Mouse (Mus musculus): ENCODE measurements at regions not wholly inside any gene's neighbourhood (a gene's known extent, or its start where the extent isn't known, plus 50 kb on each side); places are given as distances from the start of the nearest gene placed in this dataset.

DNA sequence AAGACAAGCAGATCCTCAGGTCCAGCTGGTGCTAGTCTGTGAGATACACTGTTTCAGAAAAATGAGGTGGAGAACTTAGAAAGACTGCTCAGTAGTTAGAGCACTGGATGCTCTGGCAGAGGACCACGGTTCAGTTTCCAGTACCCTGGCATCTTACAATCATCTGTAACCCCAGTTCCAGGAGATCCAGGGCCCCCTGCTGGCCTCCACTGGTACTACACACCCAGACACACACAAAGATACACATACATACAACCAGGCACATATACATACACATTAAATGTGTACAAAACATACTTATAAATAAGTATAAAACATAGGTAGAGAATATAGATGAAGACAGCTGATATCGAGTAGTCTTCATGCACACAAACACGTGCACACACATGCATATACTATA is 97.4 kb upstream of the Supt20 start:
- Histone ChIP-seq H3K9ac (ENCODE audit: low read length) (no peak overlapping the region), H3K4me1 (ENCODE audit: control insufficient read depth, insufficient read depth, low read length) (no peaks in the 10 kb centered on the region), H3K9me3 (ENCODE audit: control insufficient read depth, low read length) (no peaks in the 10 kb centered on the region), H3K4me3 (ENCODE audit: low read depth, low read length) (no peak overlapping the region), H3K27me3 (ENCODE audit: control insufficient read depth, insufficient read depth, low read length) (no peaks in the 10 kb centered on the region), H3K27ac (replicated peaks; ENCODE audit: low read depth, low read length) (no peak overlapping the region), H3K4me2 (ENCODE audit: low read depth, severe bottlenecking) (no peak overlapping the region), H3K36me3 (ENCODE audit: control insufficient read depth, insufficient read depth, low read length) (no peaks in the 10 kb centered on the region)
- 90% methylated on average over 3 of the region's 3 CpGs for WGBS
- no peak for ATAC-seq (ENCODE audit: insufficient number of reproducible peaks, low FRiP score, low TSS enrichment, low read depth)
- no peak for DNase-seq (ENCODE audit: low spot score)

DNA sequence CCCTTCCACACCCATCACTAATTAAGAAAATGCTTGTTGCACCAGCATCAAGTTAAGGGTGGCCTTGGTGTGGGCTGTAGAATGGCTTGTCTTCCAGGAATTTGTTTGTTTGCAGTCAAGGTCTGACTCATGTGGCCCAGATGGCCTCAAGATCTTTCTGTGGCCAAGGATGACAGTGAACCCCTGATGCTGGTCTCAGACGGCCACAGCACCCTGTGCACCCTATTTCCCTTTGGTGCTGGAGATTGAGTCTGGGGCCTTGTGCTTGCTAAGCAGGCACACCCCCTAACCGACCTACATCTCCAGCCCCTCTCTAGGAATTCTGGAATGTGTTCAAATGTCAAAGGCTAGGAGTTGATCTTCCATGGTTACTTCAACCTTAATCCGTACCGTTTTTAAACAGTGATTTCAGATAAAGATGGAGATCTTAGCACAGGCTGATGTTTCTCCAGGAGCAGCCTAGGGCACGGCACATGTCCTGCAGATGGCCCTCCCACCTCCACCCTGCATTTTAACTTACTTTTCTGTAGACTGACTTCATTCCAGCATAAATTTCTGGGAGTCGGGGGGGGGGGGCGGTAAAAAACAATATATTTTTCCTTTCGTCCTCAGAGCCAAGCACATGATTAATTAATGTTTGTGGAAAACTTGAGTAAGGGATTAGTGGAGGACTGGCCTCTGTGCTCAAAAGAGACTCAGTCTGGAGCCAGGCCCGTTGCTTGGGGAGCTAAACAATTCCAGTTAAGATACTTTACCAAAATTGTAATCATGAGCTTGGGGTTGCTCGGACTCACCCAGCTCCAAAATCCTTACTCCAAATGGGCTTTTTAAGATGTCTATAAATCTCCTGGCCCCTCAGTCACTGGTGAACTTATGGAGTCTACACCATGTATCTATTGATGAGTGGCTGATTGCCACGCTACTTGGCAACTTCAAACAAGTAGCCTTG is 95.0 kb upstream of the Supt20 start:
- no peaks in the 10 kb centered on the region for H3K4me1 ChIP-seq (ENCODE audit: control insufficient read depth, insufficient read depth, low read length)
- no peak overlapping the region for H3K9ac ChIP-seq (ENCODE audit: low read length)
- no peaks in the 10 kb centered on the region for H3K9me3 ChIP-seq (ENCODE audit: control insufficient read depth, low read length)
- H3K4me2 ChIP-seq (ENCODE audit: low read depth, severe bottlenecking): no peak overlapping the region
- WGBS: 80% methylated on average over 11 of the region's 11 CpGs
- H3K4me3 ChIP-seq (ENCODE audit: low read depth, low read length): no peak overlapping the region
- ATAC-seq (ENCODE audit: insufficient number of reproducible peaks, low FRiP score, low TSS enrichment, low read depth) (no peak), DNase-seq (ENCODE audit: low spot score) (no peak)
- H3K27me3 ChIP-seq (ENCODE audit: control insufficient read depth, insufficient read depth, low read length): no peaks in the 10 kb centered on the region
- no peaks in the 10 kb centered on the region for H3K36me3 ChIP-seq (ENCODE audit: control insufficient read depth, insufficient read depth, low read length)
- H3K27ac ChIP-seq (replicated peaks; ENCODE audit: low read depth, low read length): no peak overlapping the region

- ATAC-seq (ENCODE audit: insufficient number of reproducible peaks, low FRiP score, low TSS enrichment, low read depth): no peak
These were observed 94.3 kb upstream of the Supt20 start for GRCm38 (mm10) chr3:54598296-54598695.

DNA sequence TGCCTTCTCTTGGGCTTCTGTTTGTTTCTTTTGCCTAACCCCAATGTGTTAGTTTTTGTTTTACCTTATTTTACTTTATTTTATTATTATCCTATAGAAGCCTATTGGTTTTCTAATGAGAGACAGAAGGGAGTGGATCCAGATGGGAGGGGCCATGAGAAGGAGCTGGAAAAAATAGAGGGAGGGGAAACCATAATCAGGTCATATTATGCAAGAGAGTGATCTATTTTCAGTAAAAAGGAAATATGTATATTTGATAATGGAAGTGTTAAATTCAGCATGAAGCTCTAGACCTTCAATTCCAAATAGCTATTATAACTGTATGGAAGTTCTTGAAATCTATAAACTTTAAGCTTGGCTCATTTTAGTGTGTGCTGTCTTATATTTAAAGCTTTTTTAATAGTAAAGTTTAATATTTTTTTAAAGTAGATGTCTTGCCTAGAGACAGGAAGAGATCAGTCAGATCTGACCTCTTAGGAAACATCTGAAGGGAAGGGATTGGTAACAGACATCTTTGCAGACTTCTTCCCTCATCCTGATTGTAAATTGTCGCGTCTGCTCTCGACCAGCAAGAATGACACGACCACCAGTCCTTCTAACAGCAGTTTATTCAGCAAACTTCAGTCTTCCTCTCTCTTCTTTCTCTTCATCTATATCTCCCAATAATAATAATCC is 87.8 kb upstream of the Supt20 start:
- Histone ChIP-seq H3K4me3 (ENCODE audit: low read depth, low read length) (no peak overlapping the region), H3K27me3 (ENCODE audit: control insufficient read depth, insufficient read depth, low read length) (no peaks in the 10 kb centered on the region), H3K4me1 (ENCODE audit: control insufficient read depth, insufficient read depth, low read length) (no peaks in the 10 kb centered on the region), H3K27ac (replicated peaks; ENCODE audit: low read depth, low read length) (no peak overlapping the region), H3K9ac (ENCODE audit: low read length) (no peak overlapping the region), H3K4me2 (ENCODE audit: low read depth, severe bottlenecking) (no peak overlapping the region), H3K9me3 (ENCODE audit: control insufficient read depth, low read length) (no peaks in the 10 kb centered on the region), H3K36me3 (ENCODE audit: control insufficient read depth, insufficient read depth, low read length) (no peaks in the 10 kb centered on the region)
- ATAC-seq (ENCODE audit: insufficient number of reproducible peaks, low FRiP score, low TSS enrichment, low read depth) (no peak), DNase-seq (ENCODE audit: low spot score) (no peak)
- WGBS: 77% methylated on average over 4 of the region's 4 CpGs

More at GRCm38 (mm10) chr3:54598296-54598695, 94.3 kb upstream of the Supt20 start:
- Histone ChIP-seq H3K36me3 (ENCODE audit: control insufficient read depth, insufficient read depth, low read length) (no peaks in the 10 kb centered on the region), H3K4me3 (ENCODE audit: low read depth, low read length) (no peak overlapping the region), H3K27ac (replicated peaks; ENCODE audit: low read depth, low read length) (no peak overlapping the region), H3K27me3 (ENCODE audit: control insufficient read depth, insufficient read depth, low read length) (no peaks in the 10 kb centered on the region), H3K9me3 (ENCODE audit: control insufficient read depth, low read length) (no peaks in the 10 kb centered on the region), H3K4me2 (ENCODE audit: low read depth, severe bottlenecking) (no peak overlapping the region), H3K9ac (ENCODE audit: low read length) (no peak overlapping the region), H3K4me1 (ENCODE audit: control insufficient read depth, insufficient read depth, low read length) (no peaks in the 10 kb centered on the region)
- DNase-seq (ENCODE audit: low spot score): no peak
- 79% methylated on average over 5 of the region's 5 CpGs for WGBS

- Histone ChIP-seq H3K9me3 (ENCODE audit: control insufficient read depth, low read length) (no peaks in the 10 kb centered on the region), H3K36me3 (ENCODE audit: control insufficient read depth, insufficient read depth, low read length) (no peaks in the 10 kb centered on the region), H3K27me3 (ENCODE audit: control insufficient read depth, insufficient read depth, low read length) (no peaks in the 10 kb centered on the region), H3K27ac (replicated peaks; ENCODE audit: low read depth, low read length) (no peak overlapping the region), H3K9ac (ENCODE audit: low read length) (no peak overlapping the region), H3K4me3 (ENCODE audit: low read depth, low read length) (no peak overlapping the region), H3K4me1 (ENCODE audit: control insufficient read depth, insufficient read depth, low read length) (no peaks in the 10 kb centered on the region), H3K4me2 (ENCODE audit: low read depth, severe bottlenecking) (no peak overlapping the region)
- ATAC-seq (ENCODE audit: insufficient number of reproducible peaks, low FRiP score, low TSS enrichment, low read depth) (no peak), DNase-seq (ENCODE audit: low spot score) (no peak)
- WGBS: 54% methylated on average over 10 of the region's 10 CpGs
These were observed 81.1 kb upstream of the Supt20 start for GRCm38 (mm10) chr3:54611431-54611990.

GRCm38 (mm10) chr3:54613845-54614244 is 78.8 kb upstream of the Supt20 start:
- H3K27me3 ChIP-seq (ENCODE audit: control insufficient read depth, insufficient read depth, low read length): no peaks in the 10 kb centered on the region
- H3K4me2 ChIP-seq (ENCODE audit: low read depth, severe bottlenecking): no peak overlapping the region
- no peaks in the 10 kb centered on the region for H3K36me3 ChIP-seq (ENCODE audit: control insufficient read depth, insufficient read depth, low read length)
- no peak overlapping the region for H3K27ac ChIP-seq (replicated peaks; ENCODE audit: low read depth, low read length)
- H3K9ac ChIP-seq (ENCODE audit: low read length): no peak overlapping the region
- ATAC-seq (ENCODE audit: insufficient number of reproducible peaks, low FRiP score, low TSS enrichment, low read depth): no peak
- no peaks in the 10 kb centered on the region for H3K9me3 ChIP-seq (ENCODE audit: control insufficient read depth, low read length)
- H3K4me1 ChIP-seq (ENCODE audit: control insufficient read depth, insufficient read depth, low read length): no peaks in the 10 kb centered on the region
- 76% methylated on average over 2 of the region's 2 CpGs for WGBS
- DNase-seq (ENCODE audit: low spot score): no peak
- no peak overlapping the region for H3K4me3 ChIP-seq (ENCODE audit: low read depth, low read length)

DNA sequence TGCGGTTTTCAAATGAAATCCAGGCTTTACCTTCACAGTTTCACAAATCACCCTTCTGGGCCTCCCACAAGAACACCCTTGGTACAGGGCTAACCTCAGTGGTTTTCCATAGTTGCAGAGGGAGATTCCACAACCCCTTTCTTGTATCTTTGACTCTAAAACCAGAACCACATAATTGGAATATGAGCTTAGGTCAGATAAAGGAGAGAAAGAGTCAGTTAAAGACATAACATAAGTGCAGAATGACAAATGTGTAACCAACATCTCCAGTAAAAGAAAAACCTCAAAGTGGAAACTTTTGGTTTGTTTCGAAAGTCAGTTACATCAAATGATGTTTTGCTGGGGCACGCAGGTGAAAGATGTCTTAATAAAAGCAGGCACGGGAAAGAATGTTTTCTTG is 75.3 kb upstream of the Supt20 start:
- H3K9ac ChIP-seq (ENCODE audit: low read length): no peak overlapping the region
- WGBS: 92% methylated on average over 4 of the region's 4 CpGs
- H3K27ac ChIP-seq (replicated peaks; ENCODE audit: low read depth, low read length): no peak overlapping the region
- H3K36me3 ChIP-seq (ENCODE audit: control insufficient read depth, insufficient read depth, low read length): no peaks in the 10 kb centered on the region
- H3K4me2 ChIP-seq (ENCODE audit: low read depth, severe bottlenecking): no peak overlapping the region
- DNase-seq (ENCODE audit: low spot score) (no peak), ATAC-seq (ENCODE audit: insufficient number of reproducible peaks, low FRiP score, low TSS enrichment, low read depth) (no peak)
- no peaks in the 10 kb centered on the region for H3K27me3 ChIP-seq (ENCODE audit: control insufficient read depth, insufficient read depth, low read length)
- H3K4me3 ChIP-seq (ENCODE audit: low read depth, low read length): no peak overlapping the region
- no peaks in the 10 kb centered on the region for H3K4me1 ChIP-seq (ENCODE audit: control insufficient read depth, insufficient read depth, low read length)
- no peaks in the 10 kb centered on the region; the same call in 1 of the 2 replicates for H3K9me3 ChIP-seq (ENCODE audit: control insufficient read depth, low read length)

GRCm38 (mm10) chr3:54618286-54618685 is 74.3 kb upstream of the Supt20 start:
- DNase-seq (ENCODE audit: low spot score) (no peak), ATAC-seq (ENCODE audit: insufficient number of reproducible peaks, low FRiP score, low TSS enrichment, low read depth) (no peak)
- H3K9ac ChIP-seq (ENCODE audit: low read length): no peak overlapping the region
- H3K9me3 ChIP-seq (ENCODE audit: control insufficient read depth, low read length): no peaks in the 10 kb centered on the region; the same call in 1 of the 2 replicates
- no peak overlapping the region for H3K4me2 ChIP-seq (ENCODE audit: low read depth, severe bottlenecking)
- no peak overlapping the region for H3K4me3 ChIP-seq (ENCODE audit: low read depth, low read length)
- no peaks in the 10 kb centered on the region for H3K27me3 ChIP-seq (ENCODE audit: control insufficient read depth, insufficient read depth, low read length)
- no peak overlapping the region for H3K27ac ChIP-seq (replicated peaks; ENCODE audit: low read depth, low read length)
- 88% methylated on average over 4 of the region's 4 CpGs for WGBS
- no peaks in the 10 kb centered on the region for H3K4me1 ChIP-seq (ENCODE audit: control insufficient read depth, insufficient read depth, low read length)
- H3K36me3 ChIP-seq (ENCODE audit: control insufficient read depth, insufficient read depth, low read length): no peaks in the 10 kb centered on the region

All from limb, embryonic 11.5 days (tissue).